Mouse (Mus musculus) lung, adult 18-20 months (tissue): ENCODE data around the gene Fscn3.

Experiments used
- DNase-seq, 2 experiments: peaks; one replicate each; pipeline ENCODE4 v3.0.0; 2022; ENCODE audit warnings: mixed read lengths in 2 of 2

The Fscn3 gene

DNA sequence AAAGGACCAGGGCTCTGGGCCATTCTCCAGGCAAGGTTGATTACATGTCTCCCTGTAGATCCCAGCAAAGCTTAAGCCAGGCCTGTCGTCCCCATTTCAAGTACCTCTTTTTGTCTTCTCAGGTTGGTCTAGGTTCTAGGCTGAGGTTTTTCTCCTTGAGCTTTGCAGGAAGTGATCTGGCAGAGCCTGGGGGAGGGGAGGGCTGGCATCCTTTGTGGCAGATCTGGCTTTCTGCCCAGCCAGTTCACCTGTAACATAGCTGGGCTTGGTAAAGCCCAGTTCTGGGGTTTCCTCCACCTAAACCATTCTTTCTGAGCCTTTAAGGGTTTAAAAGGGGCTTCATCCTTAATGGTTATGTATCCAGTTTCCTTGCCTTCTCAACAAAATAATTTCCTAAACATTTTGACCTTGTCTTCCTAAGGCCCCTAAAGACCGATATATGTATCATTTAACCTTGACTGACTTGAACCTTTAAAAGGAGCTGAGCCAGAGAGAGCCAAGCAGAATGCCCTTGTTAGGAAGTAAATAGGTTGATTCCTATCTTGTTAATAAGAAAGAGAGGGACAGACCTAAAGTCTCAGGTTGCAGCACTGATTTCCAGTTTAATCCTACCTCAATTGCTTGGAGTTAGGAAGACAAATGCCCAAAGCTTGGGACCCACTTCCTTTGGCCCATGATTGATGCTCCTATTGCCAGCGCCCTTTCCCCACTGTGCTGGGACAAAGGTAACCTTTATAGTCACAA, at the start of gene Fscn3:
Fscn3 (plus strand) TSS at position 694 of the 744 bp plus-strand sequence.
- peak; percentile 32 to 55 for DNase-seq

- no peak for DNase-seq
Observed at GRCm38 (mm10) chr6:28381983-28382382, 45.6 kb upstream of the Fscn3 start.

DNA sequence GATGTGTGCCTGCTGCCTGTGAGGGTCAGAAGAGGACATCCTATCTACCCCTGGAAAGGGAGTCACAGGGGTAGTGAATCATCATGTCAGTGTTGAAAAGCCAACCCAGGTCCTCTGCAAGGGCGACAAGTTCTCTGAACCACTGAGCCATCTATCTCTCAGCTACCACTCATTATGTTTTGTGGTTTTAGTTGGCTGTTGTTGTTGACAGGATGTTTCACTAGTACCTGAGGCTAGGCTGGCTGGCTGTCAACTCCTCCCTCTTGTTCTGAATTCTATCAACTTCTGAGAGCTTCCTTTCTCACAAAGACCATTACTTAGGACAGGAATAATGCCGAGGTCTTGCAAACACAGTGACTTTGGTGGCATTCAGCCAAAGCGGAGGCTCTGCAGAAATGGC, 42.4 kb upstream of the Fscn3 start:
- no peak for DNase-seq

DNA sequence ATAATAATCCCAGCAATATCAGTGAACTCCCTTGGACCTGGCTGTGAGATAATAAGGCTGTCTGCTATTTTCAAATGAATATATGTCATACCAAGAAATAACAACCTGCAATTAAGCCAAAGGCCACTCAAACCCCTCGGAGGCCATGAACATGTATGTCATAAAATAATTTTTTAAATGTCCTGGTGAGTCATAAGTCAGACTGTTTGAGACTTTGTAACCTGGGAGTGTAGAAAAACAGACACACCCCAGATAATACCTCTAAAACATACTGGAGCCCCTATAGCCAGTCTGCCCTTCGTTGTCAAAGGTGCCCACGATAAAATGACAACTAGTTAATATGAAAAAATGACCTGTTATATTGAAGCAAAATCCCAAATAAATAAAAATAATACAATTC, 38.6 kb upstream of the Fscn3 start:
- DNase-seq: no peak

DNA sequence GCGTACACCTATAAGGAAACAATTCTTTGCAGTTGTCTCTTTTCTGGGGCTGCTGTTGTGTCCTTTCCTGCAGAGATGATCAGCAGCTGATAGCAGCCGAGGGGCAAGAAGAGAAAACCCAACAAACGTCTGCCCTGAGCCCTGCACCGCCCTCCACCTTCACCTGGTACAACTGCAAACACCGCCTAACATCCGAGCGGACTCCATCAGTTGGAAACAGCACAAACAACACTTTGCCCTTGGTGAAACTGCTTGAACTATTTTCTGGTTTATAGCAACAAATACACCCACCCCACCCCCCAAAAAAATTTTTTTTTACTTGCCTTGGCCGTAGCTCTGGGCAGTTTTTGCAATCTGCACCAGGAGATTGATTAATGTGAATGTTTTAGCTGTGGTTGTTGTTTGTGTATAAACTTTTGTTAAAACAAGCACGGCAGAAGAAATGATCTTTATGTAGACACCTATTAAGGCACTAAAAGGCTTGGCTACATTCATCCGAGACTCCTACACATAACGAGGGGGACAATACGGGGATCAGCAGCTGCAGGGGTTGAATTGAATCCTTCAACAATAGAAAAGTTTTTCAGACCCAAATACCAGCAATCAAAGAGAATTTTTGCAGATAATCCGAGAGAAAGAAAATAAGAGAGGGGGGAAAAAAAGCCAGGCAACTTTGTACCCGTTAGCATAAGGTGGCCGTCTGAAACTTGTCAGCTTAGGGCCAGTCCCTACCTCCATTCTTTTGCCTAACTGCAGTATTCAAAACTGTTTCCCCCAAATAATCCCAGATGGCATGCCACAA, 31.3 kb upstream of the Fscn3 start:
- DNase-seq: no peak

GRCm38 (mm10) chr6:28396853-28397457, 30.6 kb upstream of the Fscn3 start:
- peak in 1 of 2 experiments; percentile 11 for DNase-seq

DNA sequence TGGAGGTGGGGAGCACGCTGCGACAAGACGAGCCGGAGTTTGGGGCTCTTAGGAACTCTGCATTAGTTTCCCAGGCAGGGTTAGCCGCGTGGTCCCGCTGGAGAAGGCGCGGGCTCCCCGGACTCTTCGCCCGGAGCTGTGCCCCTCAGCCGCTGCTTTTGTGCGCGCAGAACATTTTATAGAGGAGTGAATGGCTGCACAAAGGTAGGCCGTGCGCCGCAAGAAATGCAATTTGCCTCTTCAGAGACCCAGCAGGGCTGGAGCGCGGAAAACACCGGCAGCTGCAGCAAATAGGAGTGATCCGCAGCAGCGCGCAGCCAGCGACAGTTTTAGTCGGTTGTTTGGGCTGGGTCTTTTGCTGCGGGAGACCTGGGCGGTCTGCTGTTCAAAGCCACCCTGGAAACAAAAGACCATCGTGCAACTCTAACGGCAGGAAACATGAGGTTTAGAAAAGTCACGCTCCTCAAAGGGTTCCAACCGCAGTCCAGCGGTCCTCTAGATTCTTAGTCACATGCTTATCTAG, 29.8 kb upstream of the Fscn3 start, which contains the start of gene Zfp800:
Zfp800 (minus strand) TSS at position 325 of the 523 bp plus-strand sequence.
- DNase-seq: no peak

- no peak for DNase-seq
Observed at GRCm38 (mm10) chr6:28398726-28399125, 28.9 kb upstream of the Fscn3 start.

DNA sequence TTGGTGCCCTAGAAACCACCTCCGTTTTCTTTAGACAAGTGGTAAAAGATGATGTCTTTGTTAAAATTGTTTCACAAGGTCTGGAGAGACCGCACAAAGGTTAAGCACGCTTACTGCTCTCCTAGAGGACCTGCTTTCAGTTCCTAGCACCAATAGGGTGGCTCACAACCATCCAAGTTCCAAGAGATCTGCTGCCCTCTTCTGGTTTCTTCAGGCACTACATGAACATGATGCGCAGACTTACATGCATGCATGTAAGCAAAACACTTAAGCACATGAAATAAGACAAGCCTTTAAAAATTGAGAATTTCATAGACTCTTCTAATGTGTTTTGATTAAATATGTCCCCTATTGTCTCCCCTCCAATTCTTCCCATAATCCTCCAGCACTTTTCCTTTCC, 27.8 kb upstream of the Fscn3 start:
- no peak for DNase-seq

- DNase-seq: peak in 1 of 2 experiments; percentile 21
Observed at GRCm38 (mm10) chr6:28410053-28410452, 17.5 kb upstream of the Fscn3 start.

DNA sequence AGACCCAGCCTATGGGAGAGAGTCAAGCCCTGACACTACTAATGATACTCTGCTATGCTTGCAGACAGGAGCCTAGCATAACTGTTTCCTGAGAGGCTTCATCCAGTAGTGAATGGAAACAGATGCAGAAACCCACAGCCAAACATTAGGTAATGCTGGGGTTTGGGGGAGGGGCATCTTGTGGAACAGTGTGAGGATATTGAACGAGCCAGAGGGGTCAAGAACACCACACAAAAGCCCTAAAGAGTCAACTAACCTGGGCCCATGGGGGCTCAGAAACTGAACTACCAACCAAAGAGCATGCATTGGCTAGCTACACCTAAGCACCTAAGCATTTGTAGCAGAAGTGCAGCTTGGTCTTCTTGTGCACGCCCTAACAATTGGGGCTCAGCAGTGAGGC, 16.4 kb upstream of the Fscn3 start:
- no peak for DNase-seq

DNA sequence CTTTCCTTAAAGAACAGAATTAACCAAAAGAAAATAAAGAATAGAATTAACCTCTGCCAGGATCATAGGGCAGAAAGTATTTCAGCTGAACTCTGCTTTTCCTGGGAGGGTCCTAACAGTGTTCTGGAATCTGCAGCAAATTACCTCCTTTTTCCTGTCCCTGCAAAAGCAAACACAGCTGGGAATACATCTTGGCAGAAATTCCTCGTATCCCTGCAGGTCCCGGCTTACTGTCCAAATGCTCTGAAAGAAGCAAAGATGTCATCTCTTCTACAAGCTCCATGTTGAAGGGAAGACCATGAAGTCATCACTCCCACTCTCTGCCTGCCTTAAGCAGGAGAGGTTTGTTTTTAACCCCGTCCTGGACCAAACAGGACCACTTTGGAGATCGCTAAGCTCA, 10.6 kb upstream of the Fscn3 start:
- DNase-seq: no peak

DNA sequence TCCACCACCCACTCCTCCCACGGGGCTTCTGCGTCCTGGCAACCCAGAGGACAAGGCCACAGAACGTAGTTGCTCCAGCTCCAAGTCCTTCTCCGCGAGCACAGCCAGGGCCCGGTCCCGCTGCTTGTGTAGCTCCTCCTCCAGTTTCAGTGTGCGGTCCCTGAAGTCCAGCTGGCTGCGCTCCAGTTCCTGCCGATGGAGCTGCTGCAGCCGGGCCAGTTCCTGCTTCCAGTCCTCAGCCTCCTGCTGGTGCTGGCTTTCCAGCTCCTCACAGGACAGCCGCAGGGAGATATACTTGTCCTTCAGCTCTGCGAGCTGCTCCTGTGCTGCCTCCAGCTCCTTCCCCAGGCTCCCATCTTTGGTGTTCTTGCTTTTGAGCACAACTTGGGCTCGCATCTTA, 9.1 kb upstream of the Fscn3 start:
- DNase-seq: peak; percentile 39 to 47

- DNase-seq: peak in 1 of 2 experiments; percentile 5
Observed at GRCm38 (mm10) chr6:28419673-28420072, 7.9 kb upstream of the Fscn3 start.

DNA sequence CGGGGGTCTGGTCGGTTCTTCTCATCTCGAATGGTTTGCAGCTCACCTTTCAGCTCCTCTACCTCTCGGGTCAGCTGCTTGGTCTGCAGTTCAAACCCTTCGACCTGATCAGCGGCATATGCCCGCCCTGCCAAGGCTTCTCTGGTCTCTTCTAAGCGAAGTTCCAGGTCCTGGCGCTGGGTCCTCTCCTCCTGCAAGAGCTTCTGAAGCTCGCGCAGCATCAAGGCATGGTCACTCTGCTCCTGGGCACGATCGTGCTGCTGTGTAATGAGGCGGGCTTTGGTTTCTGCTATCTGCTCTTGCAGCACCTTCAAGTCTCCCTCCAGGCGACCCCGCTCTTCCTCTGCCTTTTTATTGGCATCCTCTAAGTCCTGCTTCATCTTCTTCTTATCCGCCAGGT, 7.2 kb upstream of the Fscn3 start:
- DNase-seq: no peak

GRCm38 (mm10) chr6:28420865-28421264, 6.7 kb upstream of the Fscn3 start:
- DNase-seq: peak in 1 of 2 experiments; percentile 16

DNA sequence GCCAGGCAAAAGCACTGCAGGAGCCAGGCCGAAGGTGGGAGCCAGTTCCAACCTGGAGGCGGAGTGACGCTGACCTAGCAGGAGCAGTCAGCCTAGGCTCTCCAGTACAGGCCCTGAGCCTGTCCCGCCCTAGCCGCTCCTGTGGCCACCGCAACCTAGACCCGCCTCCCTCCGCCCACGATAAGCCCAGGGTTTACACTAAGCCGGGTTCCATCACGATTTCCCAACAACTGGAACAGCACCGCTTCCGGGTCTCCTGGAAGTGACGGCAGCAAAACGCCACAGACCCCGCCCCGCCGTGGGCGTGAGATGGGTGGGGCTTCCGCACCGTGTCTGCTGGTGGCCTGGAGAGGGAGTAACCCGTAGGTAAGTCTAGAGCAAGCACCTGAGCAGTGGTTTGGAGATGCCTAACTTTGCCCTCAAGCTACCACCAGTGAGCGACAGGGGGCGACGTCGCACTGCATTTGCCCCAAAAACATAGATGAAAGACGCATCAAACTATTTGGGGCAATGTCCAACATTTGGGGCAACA, 6.1 kb upstream of the Fscn3 start:
- peak; percentile 98 for DNase-seq

DNA sequence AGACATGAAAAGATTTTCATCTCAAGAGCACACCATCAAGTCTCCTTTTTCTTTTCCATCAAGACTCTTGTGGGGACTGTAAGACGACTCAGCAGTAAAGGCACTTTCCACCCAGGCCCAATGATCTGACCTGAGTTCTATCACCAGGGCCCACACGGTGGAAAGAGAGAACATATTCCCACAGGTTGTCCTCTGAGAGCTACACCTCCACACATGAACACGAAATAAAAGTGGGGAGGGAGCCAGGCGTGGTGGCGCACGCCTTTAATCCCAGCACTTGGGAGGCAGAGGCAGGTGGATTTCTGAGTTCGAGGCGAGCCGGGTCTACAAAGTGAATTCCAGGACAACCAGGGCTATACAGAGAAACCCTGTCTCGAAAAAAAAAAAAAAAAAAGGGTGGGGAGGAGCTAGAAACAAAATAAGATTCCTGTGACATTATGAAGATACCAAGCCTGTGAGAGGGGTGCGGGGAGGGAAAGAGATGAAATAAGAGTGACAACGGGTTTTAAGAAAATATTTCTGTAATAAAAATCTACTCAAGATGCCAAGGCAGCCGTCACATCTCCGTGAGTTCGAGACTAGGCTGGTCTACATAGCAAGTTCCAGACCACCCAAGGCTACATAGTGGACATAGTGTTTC, 4.8 kb upstream of the Fscn3 start:
- no peak for DNase-seq

- DNase-seq: peak; percentile 93 to 95
Observed at GRCm38 (mm10) chr6:28423313-28423712, 4.3 kb upstream of the Fscn3 start, which contains the start of gene Arf5. TSS of gene Arf5 (plus strand) at chr6:28423560.

GRCm38 (mm10) chr6:28423767-28424695, 3.6 kb upstream of the Fscn3 start:
- peak; percentile 62 to 72 for DNase-seq

DNA sequence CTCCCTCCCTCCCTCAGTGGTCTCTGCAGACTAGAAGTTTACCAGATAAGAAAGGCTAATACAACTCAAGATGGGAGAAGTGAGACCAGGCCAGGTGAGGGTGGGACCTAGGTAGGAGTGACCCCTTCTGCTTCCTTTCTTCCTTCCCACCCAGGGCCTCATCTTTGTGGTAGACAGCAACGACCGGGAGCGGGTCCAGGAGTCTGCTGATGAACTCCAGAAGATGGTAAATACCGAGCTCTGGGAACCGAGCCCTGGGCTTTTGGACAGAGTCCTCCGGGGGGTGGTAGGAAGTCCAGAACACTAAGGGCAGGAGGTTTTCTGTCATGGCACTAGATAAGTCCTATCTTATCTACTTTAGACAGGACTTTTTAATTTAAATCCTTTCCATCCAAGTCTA, 2.6 kb upstream of the Fscn3 start:
- DNase-seq: no peak
